Mouse (Mus musculus) cortical plate, adult 2 months (tissue): ENCODE data around the gene Setd5. TPM values are rescaled to one million over a fixed set of nuclear protein-coding genes. Genes with fewer than 3 reads are reported as not detected.

Experiments
- H3K27ac ChIP-seq: fragments of 200-500 bp; 2 replicates; pipeline ENCODE4 v1.5.1; 2012; ENCODE audit warnings: low read length, control low read depth, inconsistent platforms; ENCODE audit not compliant: insufficient read depth
- H3K4me1 ChIP-seq: fragments of 200-500 bp; 2 replicates; pipeline ENCODE4 v1.6.1; 2011; ENCODE audit warnings: low read length; ENCODE audit not compliant: control insufficient read depth, insufficient read depth
- H3K4me3 ChIP-seq: fragments of 200-500 bp; 2 replicates; pipeline ENCODE4 v1.5.1; 2011; ENCODE audit warnings: mild to moderate bottlenecking, low read length, control low read depth; ENCODE audit not compliant: insufficient read depth
- CTCF ChIP-seq: fragments of 200-500 bp; IDR thresholded peaks from 2 replicates; pipeline ENCODE4 v1.5.1; 2011; ENCODE audit warnings: mild to moderate bottlenecking, control low read depth, low read length; ENCODE audit not compliant: insufficient read depth; ENCODE audit errors: extremely low read depth
- POLR2A ChIP-seq: fragments of 200-500 bp; IDR thresholded peaks from 2 replicates; pipeline ENCODE4 v1.6.1; 2011; ENCODE audit warnings: mild to moderate bottlenecking, low read length, control low read depth; ENCODE audit not compliant: insufficient read depth; ENCODE audit errors: extremely low read depth
- polyA plus RNA-seq: library from polyadenylated mRNA; depleted of rRNA; stranded (reverse); fragments of >200 nt; gene quantifications from 2 replicates; pipeline ENCODE4 v1.2.3, GENCODE M21; 2012

The Setd5 gene
- polyA plus RNA-seq, 1 experiment = 53.2 TPM

DNA sequence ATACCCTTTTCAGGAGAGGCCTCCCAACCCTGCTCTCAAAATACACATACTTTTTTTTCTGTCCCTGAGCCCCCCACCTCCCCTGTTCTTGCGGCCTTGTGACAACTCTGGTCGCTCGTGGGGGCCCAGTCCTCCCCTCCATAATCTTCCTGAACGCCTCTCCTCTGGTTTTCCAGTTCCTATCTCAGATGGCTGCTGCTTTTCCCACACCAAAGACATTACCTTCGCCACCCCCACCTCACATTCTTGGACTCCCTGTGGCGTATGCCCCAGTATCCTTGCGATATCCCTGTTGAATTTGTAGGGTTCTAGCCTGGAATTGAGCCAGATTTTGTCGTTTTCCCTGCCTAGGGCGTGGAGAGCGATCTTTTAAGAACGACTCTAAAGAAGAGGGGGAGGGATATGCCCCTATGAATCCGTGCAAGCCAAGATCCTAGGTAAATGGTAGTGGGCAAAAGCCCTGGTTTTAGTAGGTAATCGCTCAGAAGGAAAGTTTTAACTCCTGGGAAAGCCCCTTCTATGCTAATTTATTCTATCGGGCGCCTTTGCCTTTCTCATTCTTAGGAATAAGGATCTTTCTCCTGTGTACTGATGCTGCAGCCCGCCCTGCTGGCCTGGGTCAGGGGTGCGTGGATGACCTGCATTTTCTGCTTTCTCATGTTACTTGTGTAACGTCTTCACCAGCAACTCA lies 1.0 kb downstream of the Setd5 start:
- TF ChIP-seq CTCF = no peak
- TF ChIP-seq POLR2A = no peak
- Histone ChIP-seq H3K27ac (peak overlapping the region; percentile 99), H3K4me3 (peak overlapping the region; percentile 57), H3K4me1 (peaks cover 5% of the 10 kb centered on the region; the same call in 1 of the 2 replicates)

DNA sequence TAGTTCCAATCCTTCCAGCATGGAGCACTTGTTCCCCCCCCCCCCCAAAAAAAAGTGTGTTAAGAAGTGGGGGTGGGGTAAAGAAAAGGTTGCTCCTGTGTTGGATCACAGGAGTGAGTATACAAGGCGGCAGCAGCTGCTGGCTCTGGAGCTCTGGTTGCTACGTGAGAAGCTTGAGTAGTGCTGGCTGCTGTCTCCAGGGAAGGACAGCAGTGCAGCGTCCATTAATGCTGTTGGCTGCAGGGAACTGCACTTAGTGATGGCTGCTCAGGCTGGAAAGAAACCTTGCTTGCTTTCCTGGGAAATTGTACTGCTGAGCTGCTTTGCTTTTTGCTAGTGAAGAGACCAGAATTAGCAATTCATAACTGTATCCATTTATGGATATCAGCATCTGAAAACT lies 2.3 kb downstream of the Setd5 start:
- Histone ChIP-seq H3K4me3 (peak overlapping the region; percentile 41), H3K4me1 (peaks cover 7% of the 10 kb centered on the region), H3K27ac (no peak overlapping the region; the same call in 1 of the 2 replicates)
- TF ChIP-seq POLR2A = no peak
- no peak for TF ChIP-seq CTCF

DNA sequence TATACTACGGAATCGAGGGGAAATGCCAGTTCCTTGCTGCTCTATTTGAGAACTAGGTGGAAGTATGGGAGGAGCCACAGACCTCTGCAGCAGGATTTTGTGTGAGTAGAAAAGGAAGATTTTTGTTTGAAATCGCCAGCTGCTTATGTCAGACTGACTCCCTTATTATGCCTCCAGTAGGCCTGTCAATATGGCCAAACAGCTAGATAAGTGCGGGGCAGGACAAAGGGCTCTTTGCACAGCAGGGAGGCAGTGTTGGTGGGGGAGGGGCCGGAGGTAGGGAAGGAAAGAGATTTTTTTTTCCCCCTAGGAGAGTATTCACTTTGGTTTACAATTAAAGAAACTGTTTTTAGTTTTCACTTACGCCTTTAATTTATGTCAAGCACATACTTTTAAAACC lies 5.1 kb downstream of the Setd5 start:
- no peak for TF ChIP-seq POLR2A
- TF ChIP-seq CTCF = no peak
- Histone ChIP-seq H3K4me1 (peaks cover 8% of the 10 kb centered on the region), H3K27ac (no peak overlapping the region), H3K4me3 (no peak overlapping the region)

DNA sequence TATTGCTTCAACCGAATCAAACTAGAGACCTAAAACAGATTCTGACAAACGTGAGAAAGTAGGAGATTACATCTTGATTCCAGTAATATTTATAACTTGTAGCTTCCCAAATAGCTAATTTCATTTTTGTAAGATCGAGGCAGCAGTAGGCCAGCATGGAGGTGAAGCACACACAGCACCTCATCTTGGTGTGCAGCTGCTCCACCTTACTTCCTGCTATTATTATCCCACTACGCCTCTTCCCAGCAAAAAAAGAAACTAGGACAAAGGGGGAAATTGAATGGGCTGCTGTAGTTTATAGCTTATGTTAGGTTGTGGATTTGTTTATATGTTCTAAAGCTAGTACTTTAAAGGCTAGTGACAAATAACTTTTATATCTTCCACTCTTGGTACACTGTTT lies 7.4 kb downstream of the Setd5 start:
- TF ChIP-seq POLR2A = no peak
- no peak for TF ChIP-seq CTCF
- peaks cover 7% of the 10 kb centered on the region for H3K4me1 ChIP-seq
- H3K4me3 ChIP-seq = no peak overlapping the region
- H3K27ac ChIP-seq = no peak overlapping the region

DNA sequence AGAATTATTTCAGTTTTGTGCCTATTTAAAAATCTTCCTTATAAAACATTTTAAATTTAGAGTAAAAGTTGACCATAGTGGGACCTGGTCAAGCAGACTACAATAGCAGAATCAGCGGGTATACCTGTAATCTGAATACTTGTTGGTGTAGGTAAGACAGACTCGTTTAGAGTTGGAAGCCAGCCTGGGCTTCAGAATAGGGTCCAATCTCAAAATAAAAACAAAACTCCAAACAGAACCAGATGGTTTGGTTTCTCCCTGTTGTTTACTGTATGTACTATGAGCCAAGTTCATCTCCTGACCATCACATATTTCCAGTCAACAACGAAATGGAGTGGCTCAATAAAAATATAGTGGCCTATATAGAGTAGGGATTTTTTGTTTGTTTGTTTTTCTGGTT lies 16.0 kb downstream of the Setd5 start:
- TF ChIP-seq POLR2A (no peak), CTCF (no peak)
- no peak overlapping the region for H3K27ac ChIP-seq
- H3K4me3 ChIP-seq = no peak overlapping the region
- H3K4me1 ChIP-seq = no peaks in the 10 kb centered on the region; the same call in 1 of the 2 replicates

DNA sequence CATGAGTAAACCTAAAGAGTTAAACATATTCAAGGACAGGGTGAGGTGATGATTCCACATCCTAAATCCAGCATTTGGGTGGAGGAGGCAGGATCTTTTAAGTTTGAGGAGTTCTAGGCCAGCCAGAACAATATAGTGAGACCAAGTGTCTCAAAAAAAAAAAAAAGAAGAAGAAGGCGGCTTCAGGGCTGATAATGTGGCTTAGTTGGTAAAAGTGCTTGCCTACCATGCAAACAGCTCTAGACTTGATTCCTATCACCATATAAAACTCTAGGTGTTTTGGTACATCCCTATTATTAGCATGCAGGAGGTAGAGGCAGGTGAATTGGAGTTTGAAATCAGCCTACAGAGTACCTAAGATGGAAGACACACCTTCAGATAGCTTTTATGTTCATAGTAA lies 18.4 kb downstream of the Setd5 start:
- H3K4me1 ChIP-seq = peaks cover 2% of the 10 kb centered on the region; the same call in 1 of the 2 replicates
- TF ChIP-seq POLR2A = no peak
- TF ChIP-seq CTCF = no peak
- H3K27ac ChIP-seq = no peak overlapping the region
- no peak overlapping the region for H3K4me3 ChIP-seq

DNA sequence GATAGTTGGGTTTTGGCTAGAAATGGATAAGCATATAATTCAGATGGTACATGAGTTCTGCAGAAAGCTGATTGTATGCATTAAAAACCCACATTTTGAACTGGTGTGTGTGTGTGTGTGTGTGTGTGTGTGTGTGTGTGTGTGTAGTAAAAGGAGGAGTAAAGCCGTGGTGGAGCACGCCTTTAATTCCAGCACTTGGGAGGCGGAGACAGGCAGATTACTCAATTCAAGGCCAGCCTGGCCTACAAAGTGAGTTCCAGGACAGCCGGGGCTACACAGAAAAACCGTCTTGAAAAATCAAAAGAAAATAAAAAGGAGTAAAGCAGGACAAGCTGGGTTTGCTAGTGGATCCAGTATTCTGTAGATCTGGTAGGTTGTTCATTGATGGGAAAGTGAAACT lies 20.5 kb downstream of the Setd5 start:
- Histone ChIP-seq H3K4me3 (no peak overlapping the region), H3K27ac (no peak overlapping the region), H3K4me1 (peaks cover 3% of the 10 kb centered on the region; the same call in 1 of the 2 replicates)
- TF ChIP-seq CTCF (no peak), POLR2A (no peak)

DNA sequence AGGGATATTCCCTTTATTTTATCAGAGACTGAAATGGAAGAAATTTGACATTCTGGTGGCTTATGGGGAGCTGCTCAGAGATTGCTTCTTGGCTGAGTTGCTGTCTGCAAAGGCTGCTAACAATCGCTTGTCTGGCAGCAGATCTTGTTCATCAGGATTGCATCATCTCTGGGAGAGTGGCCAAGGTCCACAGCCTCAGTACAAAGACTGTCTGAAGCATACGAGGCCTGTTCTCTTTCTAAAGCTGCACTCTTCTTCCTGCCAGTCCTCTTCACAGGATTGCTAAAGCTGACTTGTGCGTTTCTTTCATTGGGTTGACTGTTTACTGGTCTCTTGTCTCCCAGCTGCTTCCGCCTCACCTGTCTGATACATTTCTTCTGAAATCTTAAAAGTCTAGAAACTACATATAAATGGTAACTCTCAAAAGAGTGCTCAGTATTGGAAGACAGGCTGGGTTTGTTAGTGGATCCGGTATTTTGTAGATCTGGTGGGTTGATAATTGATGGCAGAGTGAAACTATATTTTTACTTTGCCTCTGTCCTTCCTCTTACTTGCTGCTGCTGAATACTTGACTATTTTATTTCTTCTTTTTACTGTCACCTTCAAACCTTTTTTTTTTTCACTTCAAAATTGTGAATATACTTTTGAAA lies 22.6 kb downstream of the Setd5 start:
- no peak overlapping the region for H3K4me3 ChIP-seq
- H3K27ac ChIP-seq = 0 out of 2 replicates have a peak overlapping the region, but pooled peaks have one; percentile 60
- TF ChIP-seq POLR2A (0 out of 2 replicates have a peak, but pooled peaks have one; percentile 19), CTCF (no peak)
- H3K4me1 ChIP-seq = peaks cover 3% of the 10 kb centered on the region; the same call in 1 of the 2 replicates

DNA sequence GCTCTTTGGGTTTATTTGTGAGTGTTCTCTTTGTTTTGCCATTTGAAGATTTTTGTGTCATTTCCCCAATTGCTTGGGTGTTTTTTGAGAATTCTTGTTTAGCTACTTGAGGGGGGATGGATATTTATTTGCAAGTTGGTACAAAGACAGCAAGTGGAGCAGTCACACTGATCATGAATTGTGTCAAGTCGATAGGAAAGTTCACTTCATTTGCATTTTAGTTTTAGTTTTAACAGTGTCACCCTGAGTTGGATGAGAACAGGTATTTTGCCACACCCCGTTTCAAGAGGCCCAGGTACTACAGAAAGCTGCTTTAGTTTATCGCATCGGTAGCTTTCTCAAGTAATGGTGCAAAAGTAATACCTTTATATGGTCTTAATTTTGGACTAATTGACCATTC lies 25.4 kb downstream of the Setd5 start:
- TF ChIP-seq CTCF = no peak
- TF ChIP-seq POLR2A = no peak
- Histone ChIP-seq H3K4me1 (peaks cover 3% of the 10 kb centered on the region; the same call in 1 of the 2 replicates), H3K4me3 (no peak overlapping the region), H3K27ac (no peak overlapping the region)

DNA sequence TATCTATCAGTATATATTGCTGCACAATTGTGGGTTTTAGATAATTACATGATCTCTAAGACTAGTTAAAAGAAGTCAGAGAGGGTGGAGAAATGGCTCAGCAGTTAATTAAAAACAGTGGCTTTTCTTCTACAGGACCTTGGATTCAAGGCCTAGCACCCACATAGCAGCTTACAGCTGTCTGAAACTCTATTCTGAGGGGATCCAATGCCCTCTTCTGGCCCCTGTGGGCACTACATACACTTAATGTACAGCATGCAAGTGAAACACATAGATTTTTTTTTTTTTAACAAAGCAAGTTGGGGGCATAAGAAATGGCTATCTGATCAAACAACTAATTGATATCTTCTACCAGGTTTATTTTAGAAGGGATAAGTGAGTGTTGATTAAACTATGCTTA lies 26.6 kb downstream of the Setd5 start:
- no peak overlapping the region for H3K4me3 ChIP-seq
- H3K4me1 ChIP-seq = peaks cover 3% of the 10 kb centered on the region; the same call in 1 of the 2 replicates
- H3K27ac ChIP-seq = no peak overlapping the region
- TF ChIP-seq POLR2A (no peak), CTCF (0 out of 2 replicates have a peak, but pooled peaks have one; percentile 19)
